Mouse (Mus musculus): Measurements from ENCODE around the gene Trim67. TPM values are rescaled to one million over a fixed set of nuclear protein-coding genes. Genes with fewer than 3 reads are reported as not detected.

Gene Trim67
- total and polyA plus RNA-seq, 3 experiments, result 0.08 TPM; not detected in 2

GRCm38 (mm10) chr8:124839371-124839770, 46.5 kb downstream of the Trim67 start:
- no peaks in the 10 kb centered on the region for H3K27me3 ChIP-seq (replicated peaks)
- no peak overlapping the region for H3K9ac ChIP-seq (ENCODE audit: insufficient read depth, low read depth)
- in situ Hi-C loops (cut with MboI; ENCODE audit: low pct_ligation_motif_present, low pct_unique_long_range_greater_than_20kb, low sequenced_read_pairs) (no loop called here), dilution Hi-C loops (cut with MboI; ENCODE audit: extremely low pct_ligation_motif_present, extremely low pct_unique_long_range_greater_than_20kb, low sequenced_read_pairs) (no loop called here)
- no peak overlapping the region for H3K27ac ChIP-seq (ENCODE audit: insufficient read depth, low read depth)
- no peaks in the 10 kb centered on the region for H3K9me3 ChIP-seq (replicated peaks; ENCODE audit: low read length)
- no peaks in the 10 kb centered on the region for H3K79me2 ChIP-seq (replicated peaks; ENCODE audit: control insufficient read depth, extremely low read depth, insufficient read depth, poor library complexity, severe bottlenecking)
- no peak overlapping the region for H3K4me3 ChIP-seq (replicated peaks in 1 of 3; ENCODE audit: low read depth in 2 of 3, low read length in 2 of 3, poor library complexity in 1 of 3)
- TF ChIP-seq PAX5 (IDR thresholded peaks at IDR 0.05; ENCODE audit: low read length) (no peak), MAFK (IDR thresholded peaks at IDR 0.05; ENCODE audit: insufficient replicate concordance, low read length) (no peak), ELF1 (IDR thresholded peaks at IDR 0.05; ENCODE audit: low read depth, low read length) (no peak), NRF1 (IDR thresholded peaks at IDR 0.05; ENCODE audit: low read depth, low read length) (no peak), ZKSCAN1 (IDR thresholded peaks at IDR 0.05; ENCODE audit: borderline replicate concordance, low read depth, low read length) (no peak), MAZ (IDR thresholded peaks at IDR 0.05; ENCODE audit: low read depth, low read length) (no peak), CHD2 (IDR thresholded peaks at IDR 0.05; ENCODE audit: low read length) (no peak), POLR2AphosphoS2 (IDR thresholded peaks at IDR 0.05; ENCODE audit: low read depth, low read length) (no peak), MXI1 (IDR thresholded peaks at IDR 0.05; ENCODE audit: low read depth, low read length) (no peak), RAD21 (IDR thresholded peaks at IDR 0.05; ENCODE audit: low read depth, low read length) (no peak)
- DNase-seq (ENCODE audit: extremely low read depth), result no peak
- H3K4me1 ChIP-seq (ENCODE audit: control insufficient read depth in 1 of 2, insufficient read depth in 2 of 2), result peaks cover under 1 to 11% of the 10 kb centered on the region in 2 experiments; a peak in 3 of 4 replicates
- H3K4me2 ChIP-seq (ENCODE audit: insufficient read depth, low read depth, poor library complexity, severe bottlenecking), result no peak overlapping the region
- peaks cover 38 to 74% of the 10 kb centered on the region in 2 experiments for H3K36me3 ChIP-seq (replicated peaks in 1 of 2; ENCODE audit: control insufficient read depth in 1 of 2, insufficient read depth in 1 of 2, low read length in 1 of 2)

DNA sequence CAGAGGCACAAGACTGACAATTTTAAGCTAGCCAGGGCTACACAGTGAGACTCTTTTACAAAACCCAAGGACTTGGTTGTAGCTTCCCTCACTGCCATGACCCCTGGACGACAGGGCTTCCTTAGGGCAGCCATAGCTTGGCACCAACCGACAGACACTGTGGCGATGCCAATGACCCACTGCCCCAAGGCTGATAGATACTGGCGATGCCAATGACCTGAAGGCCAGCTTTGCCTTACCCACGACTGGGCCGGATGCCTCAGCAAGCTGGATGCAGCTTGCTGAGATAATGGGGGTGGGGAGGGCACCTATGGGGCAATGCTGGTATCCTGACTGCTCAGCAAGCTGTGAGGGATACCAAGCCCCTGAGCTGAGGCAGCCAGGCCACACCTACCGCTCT, 48.0 kb downstream of the Trim67 start:
- H3K36me3 ChIP-seq (replicated peaks in 1 of 2; ENCODE audit: control insufficient read depth in 1 of 2, insufficient read depth in 1 of 2, low read length in 1 of 2), result peaks cover 40 to 86% of the 10 kb centered on the region in 2 experiments
- in situ Hi-C loops (cut with MboI; ENCODE audit: low pct_ligation_motif_present, low pct_unique_long_range_greater_than_20kb, low sequenced_read_pairs), result no loop called here
- DNase-seq (ENCODE audit: extremely low read depth), result no peak
- H3K27me3 ChIP-seq (replicated peaks), result no peaks in the 10 kb centered on the region
- TF ChIP-seq NRF1 (IDR thresholded peaks at IDR 0.05; ENCODE audit: low read depth, low read length) (no peak), NELFE (IDR thresholded peaks at IDR 0.05; ENCODE audit: low read depth, low read length) (no peak), GABPA (IDR thresholded peaks at IDR 0.05; ENCODE audit: insufficient replicate concordance, low read depth, low read length) (no peak), TCF12 (IDR thresholded peaks at IDR 0.05; ENCODE audit: low read depth, low read length) (no peak), PAX5 (IDR thresholded peaks at IDR 0.05; ENCODE audit: low read length) (no peak), ZKSCAN1 (IDR thresholded peaks at IDR 0.05; ENCODE audit: borderline replicate concordance, low read depth, low read length) (no peak), HCFC1 (IDR thresholded peaks at IDR 0.05; ENCODE audit: low read depth, low read length) (no peak), MXI1 (IDR thresholded peaks at IDR 0.05; ENCODE audit: low read depth, low read length) (no peak), IRF4 (IDR thresholded peaks at IDR 0.05; ENCODE audit: low read depth, low read length) (no peak), POLR2A (IDR thresholded peaks at IDR 0.05; ENCODE audit: low read depth, low read length) (no peak), KAT2A (IDR thresholded peaks at IDR 0.05; ENCODE audit: insufficient replicate concordance, low read length) (no peak), ELF1 (IDR thresholded peaks at IDR 0.05; ENCODE audit: low read depth, low read length) (no peak), SIN3A (IDR thresholded peaks at IDR 0.05; ENCODE audit: low read length) (no peak), MAZ (IDR thresholded peaks at IDR 0.05; ENCODE audit: low read depth, low read length) (no peak), USF2 (conservative IDR thresholded peaks at IDR 0.05; ENCODE audit: low read depth, low read length) (no peak), JUN (IDR thresholded peaks at IDR 0.05; ENCODE audit: insufficient read depth, low read depth, low read length) (no peak), RCOR1 (conservative IDR thresholded peaks at IDR 0.05; ENCODE audit: low read depth, low read length) (no peak), MAX (IDR thresholded peaks at IDR 0.05; ENCODE audit: low read length) (no peak), RAD21 (IDR thresholded peaks at IDR 0.05; ENCODE audit: low read depth, low read length) (no peak)
- H3K27ac ChIP-seq (ENCODE audit: insufficient read depth, low read depth), result no peak overlapping the region
- no peak overlapping the region for H3K4me2 ChIP-seq (ENCODE audit: insufficient read depth, low read depth, poor library complexity, severe bottlenecking)
- no peaks in the 10 kb centered on the region for H3K9me3 ChIP-seq (replicated peaks; ENCODE audit: low read length)
- peaks cover 3 to 14% of the 10 kb centered on the region in 2 experiments; a peak in 2 of 4 replicates for H3K4me1 ChIP-seq (ENCODE audit: control insufficient read depth in 1 of 2, insufficient read depth in 2 of 2)
- H3K9ac ChIP-seq (ENCODE audit: insufficient read depth, low read depth), result no peak overlapping the region
- no peak overlapping the region for H3K4me3 ChIP-seq (replicated peaks in 1 of 3; ENCODE audit: low read depth in 2 of 3, low read length in 2 of 3, poor library complexity in 1 of 3)
- dilution Hi-C loops (cut with MboI; ENCODE audit: extremely low pct_ligation_motif_present, extremely low pct_unique_long_range_greater_than_20kb, low sequenced_read_pairs), result no loop called here
- no peaks in the 10 kb centered on the region for H3K79me2 ChIP-seq (replicated peaks; ENCODE audit: control insufficient read depth, extremely low read depth, insufficient read depth, poor library complexity, severe bottlenecking)
